Mouse (Mus musculus) heart, adult 2 months (tissue): ENCODE measurements around the gene Pias4.

ENCODE experiments used
- CTCF ChIP-seq: fragments of 200-600 bp; IDR thresholded peaks from 2 replicates; pipeline ENCODE4 v1.8.1; 2022; ENCODE audit warnings: antibody characterized with exemption, mild to moderate bottlenecking, moderate library complexity
- EP300 ChIP-seq: fragments of 200-500 bp; IDR thresholded peaks from 2 replicates; pipeline ENCODE4 v1.6.1; 2011; ENCODE audit warnings: low read depth, low read length, control low read depth; ENCODE audit not compliant: insufficient read depth

GRCm38 (mm10) chr10:81136706-81137231 lies 31.0 kb downstream of the Pias4 start:
- TF ChIP-seq EP300 (no peak), CTCF (no peak)
